Mouse (Mus musculus) CH12.LX (cell line): ENCODE results near the gene Sgsm2.
A peak's percentile ranks its signal among the peaks of the same experiment; 100 is the strongest.

Experiments
- CHD2 ChIP-seq: IDR thresholded peaks from 2 replicates; pipeline ENCODE4 v1.6.1; 2011; ENCODE audit warnings: low read length, improper control_type of control experiment
- CTCF ChIP-seq, 2 experiments: IDR thresholded peaks in 1 of 2; conservative IDR thresholded peaks in 1 of 2; 2 replicates each; pipeline ENCODE4 v1.5.1; 2011 to 2012; ENCODE audit warnings: low read depth in 2 of 2, low read length in 2 of 2, improper control_type of control experiment in 1 of 2, inconsistent platforms in 1 of 2, mild to moderate bottlenecking in 1 of 2, moderate library complexity in 1 of 2
- EP300 ChIP-seq: IDR thresholded peaks from 2 replicates; pipeline ENCODE4 v1.6.1; 2011; ENCODE audit warnings: low read length, improper control_type of control experiment
- HCFC1 ChIP-seq: IDR thresholded peaks from 2 replicates; pipeline ENCODE4 v1.6.1; 2012; ENCODE audit warnings: low read depth, mild to moderate bottlenecking, inconsistent platforms, low read length, improper control_type of control experiment
- IRF4 ChIP-seq: IDR thresholded peaks from 2 replicates; pipeline ENCODE4 v1.6.1; 2014; ENCODE audit warnings: low read depth, mild to moderate bottlenecking, inconsistent platforms, low read length, improper control_type of control experiment
- MAX ChIP-seq: IDR thresholded peaks from 2 replicates; pipeline ENCODE4 v1.6.1; 2011; ENCODE audit warnings: low read length, improper control_type of control experiment
- MAZ ChIP-seq: IDR thresholded peaks from 2 replicates; pipeline ENCODE4 v1.6.1; 2012; ENCODE audit warnings: low read depth, mild to moderate bottlenecking, inconsistent platforms, low read length, improper control_type of control experiment, moderate library complexity
- POLR2A ChIP-seq: IDR thresholded peaks from 2 replicates; pipeline ENCODE4 v1.6.1; 2011; ENCODE audit warnings: low read depth, mild to moderate bottlenecking, improper control_type of control experiment, low read length
- RCOR1 ChIP-seq: conservative IDR thresholded peaks from 2 replicates; pipeline ENCODE4 v1.6.1; 2012; ENCODE audit warnings: low read depth, mild to moderate bottlenecking, inconsistent platforms, low read length, improper control_type of control experiment
- SIN3A ChIP-seq: IDR thresholded peaks from 2 replicates; pipeline ENCODE4 v1.6.1; 2012; ENCODE audit warnings: low read length, improper control_type of control experiment, inconsistent platforms
- TCF12 ChIP-seq: IDR thresholded peaks from 2 replicates; pipeline ENCODE4 v1.6.1; 2014; ENCODE audit warnings: low read depth, mild to moderate bottlenecking, inconsistent platforms, low read length, improper control_type of control experiment
- USF1 ChIP-seq: IDR thresholded peaks from 2 replicates; pipeline ENCODE4 v1.6.1; 2014; ENCODE audit warnings: low read depth, mild to moderate bottlenecking, inconsistent platforms, low read length, improper control_type of control experiment
- ZMIZ1 ChIP-seq: IDR thresholded peaks from 2 replicates; pipeline ENCODE4 v1.6.1; 2012; ENCODE audit warnings: low read depth, mild to moderate bottlenecking, inconsistent platforms, low read length, improper control_type of control experiment
- ZNF384 ChIP-seq: IDR thresholded peaks from 2 replicates; pipeline ENCODE4 v1.6.1; 2012; ENCODE audit warnings: low read depth, low read length, improper control_type of control experiment, inconsistent platforms

DNA sequence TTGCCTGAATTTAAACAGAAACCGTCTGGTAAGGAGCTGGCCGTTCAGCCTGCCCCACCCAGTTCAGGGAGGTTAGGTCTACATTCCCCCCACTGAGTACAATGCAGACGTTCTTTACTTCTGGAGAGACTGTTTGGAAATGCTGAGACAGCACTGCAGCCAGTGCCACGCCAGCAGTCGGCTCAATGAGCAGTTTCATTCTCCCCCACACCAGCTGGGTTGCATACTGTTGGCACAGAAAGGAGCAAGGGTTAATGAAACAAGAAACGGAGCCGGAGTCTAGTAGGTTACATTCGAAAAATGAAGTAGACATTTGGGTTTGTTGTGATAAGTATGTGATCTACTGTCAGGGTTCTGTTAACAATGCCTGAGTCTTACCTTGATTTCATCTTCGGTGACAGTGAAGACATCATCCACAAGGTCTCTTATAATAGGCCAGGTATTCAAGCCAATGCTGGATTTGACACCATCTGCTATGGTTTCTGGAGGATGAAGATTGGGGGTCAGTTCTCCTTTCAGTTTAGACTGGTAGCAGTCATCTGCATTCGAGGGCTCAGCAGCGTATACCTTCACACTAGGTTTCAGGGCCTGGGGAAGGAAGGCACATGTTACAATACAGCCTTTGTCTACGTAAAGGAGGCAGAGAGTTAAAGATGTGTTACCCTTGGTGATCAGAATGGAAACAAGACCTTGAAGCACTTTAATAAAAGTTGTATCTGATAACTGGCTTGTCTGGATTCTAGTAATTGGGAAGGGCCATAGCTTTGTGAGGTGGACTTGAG is 11.9 kb upstream of the Sgsm2 start:
- 0 out of 2 replicates have a peak, but pooled peaks have one; percentile 84 for TF ChIP-seq ZMIZ1
- no peak for TF ChIP-seq USF1
- no peak for TF ChIP-seq CTCF (conservative IDR thresholded peaks at IDR 0.05 in 1 of 2, IDR thresholded peaks at IDR 0.05 in 1 of 2; ENCODE audit: low read depth in 2 of 2, low read length in 2 of 2)
- no peak for TF ChIP-seq EP300
- no peak for TF ChIP-seq ZNF384
- no peak for TF ChIP-seq RCOR1
- TF ChIP-seq POLR2A: no peak; the same call in 1 of the 2 replicates
- TF ChIP-seq MAX: no peak
- no peak for TF ChIP-seq SIN3A
- no peak for TF ChIP-seq TCF12
- no peak for TF ChIP-seq HCFC1
- TF ChIP-seq IRF4: no peak
- no peak for TF ChIP-seq CHD2
- no peak for TF ChIP-seq MAZ
